Mouse (Mus musculus) cerebellum, adult (tissue): ENCODE measurements around the gene Hand2.

Experiments
- ATAC-seq: cut with Nextera tagmentation; 2 replicates; pipeline ENCODE4 v1.9.2; 2017; ENCODE audit warnings: mild to moderate bottlenecking, moderate library complexity, mixed read lengths; ENCODE audit not compliant: insufficient number of reproducible peaks, low FRiP score, low TSS enrichment

Hand2 gene

GRCm38 (mm10) chr8:57324091-57324490, 3.3 kb downstream of the Hand2 start:
- no peak for ATAC-seq

GRCm38 (mm10) chr8:57324671-57325070, 3.9 kb downstream of the Hand2 start:
- no peak for ATAC-seq

GRCm38 (mm10) chr8:57325111-57325891, 4.5 kb downstream of the Hand2 start:
- ATAC-seq, result no peak

- ATAC-seq, result no peak
These were observed 5.6 kb downstream of the Hand2 start for GRCm38 (mm10) chr8:57326091-57327065.

- no peak for ATAC-seq
These were observed 6.7 kb downstream of the Hand2 start for GRCm38 (mm10) chr8:57327281-57328160.

- no peak for ATAC-seq
These were observed 7.6 kb downstream of the Hand2 start for GRCm38 (mm10) chr8:57328161-57328920.

GRCm38 (mm10) chr8:57328931-57329341, 8.2 kb downstream of the Hand2 start:
- ATAC-seq, result no peak

GRCm38 (mm10) chr8:57330106-57330505, 9.3 kb downstream of the Hand2 start:
- no peak for ATAC-seq

GRCm38 (mm10) chr8:57331727-57332630, 11.2 kb downstream of the Hand2 start:
- ATAC-seq, result no peak

- no peak for ATAC-seq
These were observed 12.1 kb downstream of the Hand2 start for GRCm38 (mm10) chr8:57332676-57333482.

- ATAC-seq, result no peak; the same call in 1 of the 2 replicates
These were observed 12.6 kb downstream of the Hand2 start for GRCm38 (mm10) chr8:57333483-57333770.

GRCm38 (mm10) chr8:57333795-57334551, 13.2 kb downstream of the Hand2 start:
- ATAC-seq, result no peak

- no peak for ATAC-seq
These were observed 13.9 kb downstream of the Hand2 start for GRCm38 (mm10) chr8:57334714-57335113.

- ATAC-seq, result no peak
These were observed 16.7 kb downstream of the Hand2 start for GRCm38 (mm10) chr8:57337271-57338030.

- ATAC-seq, result no peak
These were observed 19.2 kb downstream of the Hand2 start for GRCm38 (mm10) chr8:57339711-57340650.
